Mouse (Mus musculus) ES-Bruce4 (cell line): ENCODE data around the gene Gm10300.

Experiments
- CTCF ChIP-seq: IDR thresholded peaks from one replicate; pipeline ENCODE4 v1.8.1; 2011; ENCODE audit warnings: low read depth, low read length
- EP300 ChIP-seq: IDR thresholded peaks from 2 replicates; pipeline ENCODE4 v1.6.1; 2011; ENCODE audit warnings: low read depth, low read length; ENCODE audit not compliant: insufficient read depth
- POLR2A ChIP-seq: IDR thresholded peaks from one replicate; pipeline ENCODE4 v1.8.1; 2011; ENCODE audit warnings: low read length; ENCODE audit not compliant: insufficient read depth

GRCm38 (mm10) chr4:132065578-132065977, 8.9 kb upstream of the Gm10300 start:
- TF ChIP-seq POLR2A (no peak), EP300 (no peak), CTCF (no peak)
